Mouse (Mus musculus): Measurements from ENCODE around the gene Agt.

Gene Agt

GRCm38 (mm10) chr8:124571732-124572429 lies 2.4 kb upstream of the Agt start:
- no peaks in the 10 kb centered on the region for H3K27me3 ChIP-seq (ENCODE audit: control insufficient read depth, insufficient read depth, low read length, poor library complexity, severe bottlenecking)
- no peak for DNase-seq (ENCODE audit: low read depth, low spot score)
- H3K36me3 ChIP-seq (ENCODE audit: control insufficient read depth, insufficient read depth, low read length, poor library complexity, severe bottlenecking), result no peaks in the 10 kb centered on the region

GRCm38 (mm10) chr8:124569100-124569499 lies 406 bp downstream of the Agt start:
- H3K36me3 ChIP-seq (ENCODE audit: control insufficient read depth, insufficient read depth, low read length, poor library complexity, severe bottlenecking), result no peaks in the 10 kb centered on the region
- no peak for DNase-seq (ENCODE audit: low read depth, low spot score)
- no peaks in the 10 kb centered on the region for H3K27me3 ChIP-seq (ENCODE audit: control insufficient read depth, insufficient read depth, low read length, poor library complexity, severe bottlenecking)

GRCm38 (mm10) chr8:124567584-124567983 lies 1.9 kb downstream of the Agt start:
- Histone ChIP-seq H3K36me3 (ENCODE audit: control insufficient read depth, insufficient read depth, low read length, poor library complexity, severe bottlenecking) (no peaks in the 10 kb centered on the region), H3K27me3 (ENCODE audit: control insufficient read depth, insufficient read depth, low read length, poor library complexity, severe bottlenecking) (no peaks in the 10 kb centered on the region)
- DNase-seq (ENCODE audit: low read depth, low spot score), result no peak

- Histone ChIP-seq H3K27me3 (ENCODE audit: control insufficient read depth, insufficient read depth, low read length, poor library complexity, severe bottlenecking) (no peaks in the 10 kb centered on the region), H3K36me3 (ENCODE audit: control insufficient read depth, insufficient read depth, low read length, poor library complexity, severe bottlenecking) (no peaks in the 10 kb centered on the region)
- DNase-seq (ENCODE audit: low read depth, low spot score), result no peak
These were observed 2.4 kb downstream of the Agt start for GRCm38 (mm10) chr8:124567126-124567525.

- H3K27me3 ChIP-seq (ENCODE audit: control insufficient read depth, insufficient read depth, low read length, poor library complexity, severe bottlenecking), result no peaks in the 10 kb centered on the region
- no peak for DNase-seq (ENCODE audit: low read depth, low spot score)
- no peaks in the 10 kb centered on the region; the same call in 1 of the 2 replicates for H3K36me3 ChIP-seq (ENCODE audit: control insufficient read depth, insufficient read depth, low read length, poor library complexity, severe bottlenecking)
These were observed 12.0 kb downstream of the Agt start for GRCm38 (mm10) chr8:124557476-124557875.

GRCm38 (mm10) chr8:124556658-124557057 lies 12.8 kb downstream of the Agt start:
- no peaks in the 10 kb centered on the region for H3K27me3 ChIP-seq (ENCODE audit: control insufficient read depth, insufficient read depth, low read length, poor library complexity, severe bottlenecking)
- H3K36me3 ChIP-seq (ENCODE audit: control insufficient read depth, insufficient read depth, low read length, poor library complexity, severe bottlenecking), result peaks cover 7% of the 10 kb centered on the region
- no peak for DNase-seq (ENCODE audit: low read depth, low spot score)

GRCm38 (mm10) chr8:124556164-124556563 lies 13.3 kb downstream of the Agt start:
- Histone ChIP-seq H3K36me3 (ENCODE audit: control insufficient read depth, insufficient read depth, low read length, poor library complexity, severe bottlenecking) (peaks cover 9% of the 10 kb centered on the region), H3K27me3 (ENCODE audit: control insufficient read depth, insufficient read depth, low read length, poor library complexity, severe bottlenecking) (no peaks in the 10 kb centered on the region)
- no peak for DNase-seq (ENCODE audit: low read depth, low spot score)

- no peaks in the 10 kb centered on the region for H3K27me3 ChIP-seq (ENCODE audit: control insufficient read depth, insufficient read depth, low read length, poor library complexity, severe bottlenecking)
- no peak for DNase-seq (ENCODE audit: low read depth, low spot score)
- H3K36me3 ChIP-seq (ENCODE audit: control insufficient read depth, insufficient read depth, low read length, poor library complexity, severe bottlenecking), result peaks cover 9% of the 10 kb centered on the region
These were observed 14.3 kb downstream of the Agt start for GRCm38 (mm10) chr8:124555113-124555750.

GRCm38 (mm10) chr8:124551011-124551661 lies 18.4 kb downstream of the Agt start:
- no peaks in the 10 kb centered on the region for H3K27me3 ChIP-seq (ENCODE audit: control insufficient read depth, insufficient read depth, low read length, poor library complexity, severe bottlenecking)
- peaks cover 15% of the 10 kb centered on the region for H3K36me3 ChIP-seq (ENCODE audit: control insufficient read depth, insufficient read depth, low read length, poor library complexity, severe bottlenecking)

GRCm38 (mm10) chr8:124548187-124548586 lies 21.3 kb downstream of the Agt start:
- Histone ChIP-seq H3K27me3 (ENCODE audit: control insufficient read depth, insufficient read depth, low read length, poor library complexity, severe bottlenecking) (no peaks in the 10 kb centered on the region), H3K36me3 (ENCODE audit: control insufficient read depth, insufficient read depth, low read length, poor library complexity, severe bottlenecking) (peaks cover 20% of the 10 kb centered on the region)
- DNase-seq (ENCODE audit: low read depth, low spot score), result no peak

More at GRCm38 (mm10) chr8:124551011-124551661, 18.4 kb downstream of the Agt start:
- DNase-seq (ENCODE audit: low read depth, low spot score), result no peak

- Histone ChIP-seq H3K27me3 (ENCODE audit: control insufficient read depth, insufficient read depth, low read length, poor library complexity, severe bottlenecking) (no peaks in the 10 kb centered on the region), H3K36me3 (ENCODE audit: control insufficient read depth, insufficient read depth, low read length, poor library complexity, severe bottlenecking) (peaks cover 22% of the 10 kb centered on the region)
- no peak for DNase-seq (ENCODE audit: low read depth, low spot score)
These were observed 22.2 kb downstream of the Agt start for GRCm38 (mm10) chr8:124547269-124547668.

- Histone ChIP-seq H3K36me3 (ENCODE audit: control insufficient read depth, insufficient read depth, low read length, poor library complexity, severe bottlenecking) (peaks cover 18% of the 10 kb centered on the region), H3K27me3 (ENCODE audit: control insufficient read depth, insufficient read depth, low read length, poor library complexity, severe bottlenecking) (no peaks in the 10 kb centered on the region)
- no peak for DNase-seq (ENCODE audit: low read depth, low spot score)
These were observed 22.7 kb downstream of the Agt start for GRCm38 (mm10) chr8:124546815-124547214.

- H3K27me3 ChIP-seq (ENCODE audit: control insufficient read depth, insufficient read depth, low read length, poor library complexity, severe bottlenecking), result no peaks in the 10 kb centered on the region
These were observed 23.1 kb downstream of the Agt start for GRCm38 (mm10) chr8:124546371-124546770.

GRCm38 (mm10) chr8:124543272-124543671 lies 26.2 kb downstream of the Agt start:
- H3K36me3 ChIP-seq (ENCODE audit: control insufficient read depth, insufficient read depth, low read length, poor library complexity, severe bottlenecking), result peaks cover 26% of the 10 kb centered on the region
- no peak for DNase-seq (ENCODE audit: low read depth, low spot score)
- no peaks in the 10 kb centered on the region for H3K27me3 ChIP-seq (ENCODE audit: control insufficient read depth, insufficient read depth, low read length, poor library complexity, severe bottlenecking)

More at GRCm38 (mm10) chr8:124546371-124546770, 23.1 kb downstream of the Agt start:
- no peak for DNase-seq (ENCODE audit: low read depth, low spot score)
- peaks cover 15% of the 10 kb centered on the region for H3K36me3 ChIP-seq (ENCODE audit: control insufficient read depth, insufficient read depth, low read length, poor library complexity, severe bottlenecking)

- H3K36me3 ChIP-seq (ENCODE audit: control insufficient read depth, insufficient read depth, low read length, poor library complexity, severe bottlenecking), result peaks cover 24% of the 10 kb centered on the region
- no peaks in the 10 kb centered on the region for H3K27me3 ChIP-seq (ENCODE audit: control insufficient read depth, insufficient read depth, low read length, poor library complexity, severe bottlenecking)
- DNase-seq (ENCODE audit: low read depth, low spot score), result no peak
These were observed 27.5 kb downstream of the Agt start for GRCm38 (mm10) chr8:124542001-124542400.
